9 mouse cellular contexts compared by ENCODE assay signal in the genomic region with DNA sequence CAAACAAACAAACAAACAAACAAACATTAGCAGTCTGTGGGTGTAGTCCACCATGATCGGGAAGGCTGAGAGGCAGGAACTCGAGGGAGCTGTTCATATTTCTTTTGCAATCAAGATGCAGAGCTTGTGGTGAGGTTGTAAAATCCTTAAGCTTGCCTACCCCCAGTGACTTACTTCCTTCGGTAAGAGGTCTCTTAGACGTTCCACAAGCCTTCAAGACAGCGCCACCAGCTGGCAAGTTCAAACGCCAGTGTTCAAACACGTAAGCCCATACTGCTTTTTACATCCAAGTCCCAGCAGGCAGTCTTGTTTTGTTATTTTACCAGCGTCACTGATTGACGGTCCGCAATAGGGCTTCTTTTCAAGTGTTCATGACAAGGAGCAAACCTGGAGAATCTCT.
DNase-seq lines count a peak whose midpoint lies in the region; ATAC-seq and TF ChIP-seq lines count a peak whose summit lies in the region.
"Had no signal": no experiment of that assay in that cellular context is flagged by ENCODE, and none has a peak within 500 bp of the region (broad histone marks: within the 10 kb centered on the region; RNA-seq: fewer than 3 reads in every experiment).

No protein-coding gene starts in this region.

- ATAC-seq in kidney, postnatal 0 days (replicated peaks; ENCODE audit: low FRiP score, low read depth): no peak
- no peak for ATAC-seq in kidney, embryonic 16.5 days (ENCODE audit: low FRiP score, low TSS enrichment)
- no peak for ATAC-seq in erythroblast, adult 5-6 weeks (replicated peaks; ENCODE audit: low FRiP score, poor library complexity, severe bottlenecking)
- ATAC-seq in heart, embryonic 11.5 days (replicated peaks; ENCODE audit: insufficient number of reproducible peaks, low FRiP score, low TSS enrichment): no peak

- H3K9me3 ChIP-seq in kidney, postnatal 0 days (replicated peaks; ENCODE audit: low read length): no peaks in the 10 kb centered on the region
- H3K9me3 ChIP-seq in kidney, embryonic 16.5 days (ENCODE audit: low read length): no peaks in the 10 kb centered on the region
- H3K9me3 ChIP-seq in heart, embryonic 11.5 days (replicated peaks; ENCODE audit: control insufficient read depth, low read length): no peaks in the 10 kb centered on the region
- no peaks in the 10 kb centered on the region for H3K9me3 ChIP-seq in heart, embryonic 10.5 days
- H3K9me3 ChIP-seq: forebrain, embryonic 10.5 days had no signal

- no peak overlapping the region for H3K4me2 ChIP-seq in kidney, postnatal 0 days (ENCODE audit: low read length)
- H3K4me2 ChIP-seq in kidney, embryonic 16.5 days (replicated peaks; ENCODE audit: low read depth, low read length): no peak overlapping the region
- no peak overlapping the region for H3K4me2 ChIP-seq in heart, embryonic 11.5 days

- H3K36me3 ChIP-seq in kidney, postnatal 0 days (ENCODE audit: insufficient read depth, low read length): no peaks in the 10 kb centered on the region
- H3K36me3 ChIP-seq in kidney, embryonic 16.5 days (ENCODE audit: insufficient read depth, low read length): no peaks in the 10 kb centered on the region
- no peaks in the 10 kb centered on the region for H3K36me3 ChIP-seq in heart, embryonic 11.5 days (ENCODE audit: control insufficient read depth, insufficient read depth, low read length)
- H3K36me3 ChIP-seq in heart, embryonic 10.5 days: no peaks in the 10 kb centered on the region
- H3K36me3 ChIP-seq: forebrain, embryonic 10.5 days had no signal

- H3K27ac ChIP-seq in kidney, postnatal 0 days: no peak overlapping the region
- no peak overlapping the region for H3K27ac ChIP-seq in kidney, embryonic 16.5 days (ENCODE audit: low read length)
- H3K27ac ChIP-seq in heart, embryonic 11.5 days (ENCODE audit: low read depth, low read length): no peak overlapping the region
- no peak overlapping the region for H3K27ac ChIP-seq in heart, embryonic 10.5 days
- H3K27ac ChIP-seq: forebrain, embryonic 10.5 days had no signal

- no peaks in the 10 kb centered on the region for H3K4me1 ChIP-seq in kidney, postnatal 0 days (replicated peaks; ENCODE audit: insufficient read depth, low read length)
- H3K4me1 ChIP-seq in kidney, embryonic 16.5 days (ENCODE audit: insufficient read depth, low read length): no peaks in the 10 kb centered on the region
- no peaks in the 10 kb centered on the region for H3K4me1 ChIP-seq in heart, embryonic 11.5 days (ENCODE audit: control insufficient read depth, insufficient read depth, low read length)
- no peaks in the 10 kb centered on the region for H3K4me1 ChIP-seq in heart, embryonic 10.5 days
- H3K4me1 ChIP-seq: forebrain, embryonic 10.5 days had no signal

- H3K27me3 ChIP-seq in kidney, postnatal 0 days (ENCODE audit: insufficient read depth, low read length): no peaks in the 10 kb centered on the region
- H3K27me3 ChIP-seq in kidney, embryonic 16.5 days (ENCODE audit: insufficient read depth, low read length): no peaks in the 10 kb centered on the region
- H3K27me3 ChIP-seq in heart, embryonic 11.5 days (ENCODE audit: control insufficient read depth, insufficient read depth, low read length): no peaks in the 10 kb centered on the region
- no peaks in the 10 kb centered on the region for H3K27me3 ChIP-seq in heart, embryonic 10.5 days (ENCODE audit: insufficient read depth, poor library complexity, severe bottlenecking)

- peak; percentile 51 for DNase-seq in kidney, postnatal 0 days (ENCODE audit: low spot score)
- peak; percentile 81 for DNase-seq in ES-CJ7 (ENCODE audit: low read depth, low spot score)
- peak; percentile 7 for DNase-seq in c-Kit-positive CD71-negative TER-119-negative erythroid progenitor cells, embryonic 14.5 days (ENCODE audit: low read depth)
- DNase-seq in mesoderm, embryonic 11.5 days (ENCODE audit: low read depth, low spot score): peak; percentile 33
- DNase-seq in heart, embryonic 10.5 days (ENCODE audit: low spot score): no peak

- WGBS in kidney, postnatal 0 days: 52% methylated on average over 10 of the region's 10 CpGs
- 48% methylated on average over 10 of the region's 10 CpGs for WGBS in kidney, embryonic 16.5 days
- 43% methylated on average over 10 of the region's 10 CpGs for WGBS in heart, embryonic 11.5 days (ENCODE audit: insufficient replicate concordance)
- 46% methylated on average over 10 of the region's 10 CpGs for WGBS in heart, embryonic 10.5 days

- no peak overlapping the region for H3K9ac ChIP-seq in kidney, postnatal 0 days (ENCODE audit: low read depth, low read length)
- H3K9ac ChIP-seq in kidney, embryonic 16.5 days (replicated peaks; ENCODE audit: low read length): no peak overlapping the region
- no peak overlapping the region for H3K9ac ChIP-seq in heart, embryonic 11.5 days (ENCODE audit: low read depth, low read length)

- H3K4me3 ChIP-seq in kidney, postnatal 0 days (replicated peaks; ENCODE audit: low read depth, low read length): no peak overlapping the region
- H3K4me3 ChIP-seq in kidney, embryonic 16.5 days (ENCODE audit: low read length): no peak overlapping the region
- no peak overlapping the region for H3K4me3 ChIP-seq in heart, embryonic 11.5 days (ENCODE audit: low read depth, low read length)
- H3K4me3 ChIP-seq in heart, embryonic 10.5 days: no peak overlapping the region
- H3K4me3 ChIP-seq: forebrain, embryonic 10.5 days had no signal

- TF ChIP-seq CTCF in kidney, postnatal 0 days (IDR thresholded peaks at IDR 0.05; ENCODE audit: low read depth): peak; percentile 56
